Mouse (Mus musculus) MEL (cell line): ENCODE measurements around the gene Foxc2. TPM values are rescaled to one million over a fixed set of nuclear protein-coding genes. Genes with fewer than 3 reads are reported as not detected.
A peak's percentile ranks its signal among the peaks of the same experiment; 100 is the strongest.

Experiments used
- DNase-seq: peaks from one replicate; pipeline ENCODE4 v3.0.0; 2011; ENCODE audit warnings: low read depth, low spot score
- H3K27ac ChIP-seq: 2 replicates; pipeline ENCODE4 v1.5.1; 2012; ENCODE audit warnings: low read depth, mild to moderate bottlenecking, control low read depth, low read length, moderate library complexity; ENCODE audit not compliant: control insufficient read depth
- H3K27me3 ChIP-seq, 2 experiments: fragments of 150-350 bp in 1 of 2; sonication (generic) in 1 of 2; 2 replicates each; pipeline ENCODE4 v1.6.1; 2012; ENCODE audit warnings: low read length in 2 of 2, mild to moderate bottlenecking in 2 of 2, improper control_type of control experiment in 1 of 2, moderate library complexity in 1 of 2; ENCODE audit not compliant: insufficient read depth in 2 of 2, control insufficient read depth in 1 of 2
- H3K36me3 ChIP-seq, 2 experiments: 2 replicates each; pipeline ENCODE4 v1.6.1; 2012 to 2014; ENCODE audit warnings: low read length in 2 of 2, improper control_type of control experiment in 1 of 2, inconsistent platforms in 1 of 2, mild to moderate bottlenecking in 1 of 2; ENCODE audit not compliant: insufficient read depth in 2 of 2, control insufficient read depth in 1 of 2
- H3K4me1 ChIP-seq, 2 experiments: fragments of 150-350 bp in 1 of 2; sonication (generic) in 1 of 2; 2 replicates each; pipeline ENCODE4 v1.6.1; 2012; ENCODE audit warnings: low read length in 2 of 2, improper control_type of control experiment in 1 of 2, mild to moderate bottlenecking in 1 of 2; ENCODE audit not compliant: insufficient read depth in 2 of 2, control insufficient read depth in 1 of 2
- H3K4me3 ChIP-seq, 2 experiments: fragments of 150-350 bp in 1 of 2; sonication (generic) in 1 of 2; 2 replicates each; pipeline ENCODE4 v1.5.1; 2012; ENCODE audit warnings: low read depth in 2 of 2, low read length in 2 of 2, mild to moderate bottlenecking in 2 of 2, moderate library complexity in 2 of 2, control low read depth in 1 of 2, improper control_type of control experiment in 1 of 2; ENCODE audit not compliant: control insufficient read depth in 1 of 2, insufficient read depth in 1 of 2
- H3K79me2 ChIP-seq: 2 replicates; pipeline ENCODE4 v1.6.1; 2012; ENCODE audit warnings: mild to moderate bottlenecking, low read length, moderate library complexity; ENCODE audit not compliant: control insufficient read depth, poor library complexity, insufficient read depth
- H3K9ac ChIP-seq: 2 replicates; pipeline ENCODE4 v1.6.1; 2012; ENCODE audit warnings: low read depth, mild to moderate bottlenecking, control low read depth, low read length, moderate library complexity; ENCODE audit not compliant: control insufficient read depth, poor library complexity, severe bottlenecking
- H3K9me3 ChIP-seq: fragments of 150-350 bp; sonication (generic); replicated peaks from 2 replicates; pipeline ENCODE4 v1.6.1; 2012; ENCODE audit warnings: mild to moderate bottlenecking, low read length, improper control_type of control experiment, moderate library complexity; ENCODE audit not compliant: insufficient read depth
- CTCF ChIP-seq, 3 experiments: IDR thresholded peaks in 2 of 3; conservative IDR thresholded peaks in 1 of 3; 2 replicates each; pipeline ENCODE4 v1.5.1; 2011 to 2012; ENCODE audit warnings: low read length in 3 of 3, low read depth in 2 of 3, mild to moderate bottlenecking in 2 of 3, improper control_type of control experiment in 1 of 3, inconsistent platforms in 1 of 3, mixed read lengths in 1 of 3, moderate library complexity in 1 of 3; ENCODE audit not compliant: control insufficient read depth in 1 of 3, insufficient read depth in 1 of 3, poor library complexity in 1 of 3, severe bottlenecking in 1 of 3
- ETS1 ChIP-seq: IDR thresholded peaks from 2 replicates; pipeline ENCODE4 v1.6.1; 2012; ENCODE audit warnings: low read depth, mild to moderate bottlenecking, inconsistent platforms, low read length, improper control_type of control experiment, moderate library complexity
- JUND ChIP-seq: IDR thresholded peaks from 2 replicates; pipeline ENCODE4 v1.6.1; 2011; ENCODE audit warnings: low read depth, mild to moderate bottlenecking, improper control_type of control experiment, low read length
- KAT2A ChIP-seq: conservative IDR thresholded peaks from 2 replicates; pipeline ENCODE4 v1.6.1; 2012; ENCODE audit warnings: low read depth, low read length, improper control_type of control experiment, inconsistent platforms
- MAFK ChIP-seq: IDR thresholded peaks from 2 replicates; pipeline ENCODE4 v1.6.1; 2011; ENCODE audit warnings: low read depth, mild to moderate bottlenecking, low read length, improper control_type of control experiment, borderline replicate concordance
- MEF2A ChIP-seq: IDR thresholded peaks from 2 replicates; pipeline ENCODE4 v1.6.1; 2014; ENCODE audit warnings: low read depth, mild to moderate bottlenecking, inconsistent platforms, low read length, improper control_type of control experiment; ENCODE audit not compliant: poor library complexity, insufficient replicate concordance, severe bottlenecking; ENCODE audit errors: extremely low read depth
- MXI1 ChIP-seq: IDR thresholded peaks from 2 replicates; pipeline ENCODE4 v1.6.1; 2011; ENCODE audit warnings: mild to moderate bottlenecking, low read depth, low read length, improper control_type of control experiment
- USF1 ChIP-seq: IDR thresholded peaks from 2 replicates; pipeline ENCODE4 v1.6.1; 2014; ENCODE audit warnings: low read depth, mild to moderate bottlenecking, inconsistent platforms, low read length, improper control_type of control experiment, moderate library complexity
- ZC3H11A ChIP-seq: IDR thresholded peaks from 2 replicates; pipeline ENCODE4 v1.6.1; 2012; ENCODE audit warnings: low read depth, mild to moderate bottlenecking, inconsistent platforms, low read length, improper control_type of control experiment
- ZKSCAN1 ChIP-seq: IDR thresholded peaks from 2 replicates; pipeline ENCODE4 v1.6.1; 2012; ENCODE audit warnings: low read depth, mild to moderate bottlenecking, inconsistent platforms, low read length, improper control_type of control experiment, moderate library complexity
- ZMIZ1 ChIP-seq: IDR thresholded peaks from 2 replicates; pipeline ENCODE4 v1.6.1; 2012; ENCODE audit warnings: low read depth, mild to moderate bottlenecking, inconsistent platforms, low read length, improper control_type of control experiment, moderate library complexity
- ZNF384 ChIP-seq: IDR thresholded peaks from 2 replicates; pipeline ENCODE4 v1.6.1; 2012; ENCODE audit warnings: low read depth, mild to moderate bottlenecking, inconsistent platforms, low read length, improper control_type of control experiment
- polyA plus RNA-seq, 2 experiments: library from polyadenylated mRNA; stranded (reverse) in 1 of 2; unstranded in 1 of 2; fragments of >175 nt in 1 of 2; fragments of >200 nt in 1 of 2; gene quantifications; 2 replicates each; pipeline versions ENCODE4 v1.2.1 to v1.2.4; 2012; ENCODE audit warnings: low replicate concordance in 2 of 2, low read depth in 1 of 2; ENCODE audit not compliant: insufficient read length in 2 of 2, insufficient read depth in 1 of 2, missing spikeins in 1 of 2
- total RNA-seq: library from RNA; depleted of rRNA; stranded (reverse); fragments of 300-350 nt; gene quantifications from 2 replicates; pipeline ENCODE4 v1.2.3, GENCODE M21; 2012

Foxc2 gene
- total and polyA plus RNA-seq, 3 experiments: 13.6 to 15.4 TPM; not detected in 1

- no peaks in the 10 kb centered on the region; a peak in 1 of 4 replicates for H3K4me1 ChIP-seq
- H3K27ac ChIP-seq: no peak overlapping the region
- TF ChIP-seq MAFK (no peak), ZMIZ1 (no peak), ZC3H11A (no peak), JUND (no peak), ZKSCAN1 (no peak), ETS1 (no peak), USF1 (no peak), KAT2A (no peak)
- no peaks in the 10 kb centered on the region for H3K9me3 ChIP-seq
- no peaks in the 10 kb centered on the region for H3K27me3 ChIP-seq
- no peak overlapping the region for H3K9ac ChIP-seq
- DNase-seq: no peak
- no peaks in the 10 kb centered on the region for H3K36me3 ChIP-seq
- H3K4me3 ChIP-seq: no peak overlapping the region
- no peaks in the 10 kb centered on the region; the same call in 1 of the 2 replicates for H3K79me2 ChIP-seq
Measured at GRCm38 (mm10) chr8:121128531-121129264, 12.7 kb downstream of the Foxc2 start.

GRCm38 (mm10) chr8:121129265-121129940 is 13.4 kb downstream of the Foxc2 start:
- DNase-seq: peak; percentile 37
- TF ChIP-seq MXI1 (no peak), ZNF384 (peak; percentile 91)
- Histone ChIP-seq H3K79me2 (no peaks in the 10 kb centered on the region; the same call in 1 of the 2 replicates), H3K4me3 (no peak overlapping the region), H3K4me1 (no peaks in the 10 kb centered on the region; a peak in 1 of 4 replicates), H3K36me3 (no peaks in the 10 kb centered on the region), H3K27me3 (no peaks in the 10 kb centered on the region), H3K9ac (no peak overlapping the region), H3K27ac (no peak overlapping the region), H3K9me3 (no peaks in the 10 kb centered on the region)

GRCm38 (mm10) chr8:121130522-121130921 is 14.6 kb downstream of the Foxc2 start:
- peak; percentile 60 for DNase-seq
- H3K9me3 ChIP-seq: no peaks in the 10 kb centered on the region
- H3K36me3 ChIP-seq: no peaks in the 10 kb centered on the region
- no peaks in the 10 kb centered on the region for H3K4me1 ChIP-seq
- no peak overlapping the region for H3K9ac ChIP-seq
- TF ChIP-seq MEF2A (no peak), CTCF (IDR thresholded peaks at IDR 0.05 in 2 of 3, conservative IDR thresholded peaks at IDR 0.05 in 1 of 3; ENCODE audit: control insufficient read depth in 1 of 3, insufficient read depth in 1 of 3, low read depth in 2 of 3, low read length in 3 of 3, poor library complexity in 1 of 3, severe bottlenecking in 1 of 3) (peak; percentile 42 to 68 (median 45))
- no peaks in the 10 kb centered on the region for H3K27me3 ChIP-seq
- H3K79me2 ChIP-seq: no peaks in the 10 kb centered on the region
- H3K27ac ChIP-seq: no peak overlapping the region
- no peak overlapping the region for H3K4me3 ChIP-seq
